Mouse (Mus musculus): ENCODE data around the gene Dstyk. TPM values are rescaled to one million over a fixed set of nuclear protein-coding genes. Genes with fewer than 3 reads are reported as not detected.

The Dstyk gene
- total and polyA plus RNA-seq, 2 experiments from 2014 or later = 6.7 to 37.6 TPM

DNA sequence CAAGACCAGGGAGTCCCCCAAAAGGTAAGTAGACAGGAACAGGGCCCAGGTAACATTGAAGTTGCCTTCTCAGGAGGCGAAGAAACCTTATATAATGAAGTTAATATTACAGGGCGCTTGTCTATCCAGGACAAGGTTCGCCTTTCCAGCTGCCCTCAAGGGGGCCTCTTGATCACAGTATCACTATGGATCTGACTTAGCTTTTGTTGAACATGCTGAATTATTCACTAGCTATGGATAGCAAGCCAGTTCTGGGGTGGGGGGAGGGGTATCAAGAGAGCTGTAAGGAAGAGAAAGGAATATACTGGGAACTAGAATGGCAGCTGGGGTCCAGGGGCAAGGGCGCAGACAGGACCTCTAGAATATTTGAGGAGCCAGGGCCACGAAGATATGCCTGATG lies 45.0 kb upstream of the Dstyk start:
- no peak for ATAC-seq (ENCODE audit: insufficient read depth, low read depth)
- Histone ChIP-seq H3K27me3 (ENCODE audit: control insufficient read depth, insufficient read depth, low read length) (no peaks in the 10 kb centered on the region), H3K9me3 (replicated peaks; ENCODE audit: control insufficient read depth, low read length) (no peaks in the 10 kb centered on the region), H3K27ac (ENCODE audit: low read depth) (no peak overlapping the region), H3K4me1 (ENCODE audit: control insufficient read depth, insufficient read depth) (peaks cover 51% of the 10 kb centered on the region), H3K4me2 (ENCODE audit: low read depth, low read length) (no peak overlapping the region), H3K36me3 (replicated peaks; ENCODE audit: control insufficient read depth, insufficient read depth, low read length) (no peaks in the 10 kb centered on the region; the same call in 1 of the 2 replicates), H3K4me3 (ENCODE audit: low read depth, low read length) (no peak overlapping the region), H3K9ac (replicated peaks; ENCODE audit: low read depth, low read length) (no peak overlapping the region)
- TF ChIP-seq EP300 (IDR thresholded peaks at IDR 0.05; ENCODE audit: low read depth) (no peak), CTCF (IDR thresholded peaks at IDR 0.05; ENCODE audit: low read depth) (no peak)
- DNase-seq (ENCODE audit: low spot score) = no peak
- 85% methylated on average over 5 of the region's 5 CpGs for WGBS

GRCm38 (mm10) chr1:132372896-132373534 lies 44.3 kb upstream of the Dstyk start:
- Histone ChIP-seq H3K27ac (ENCODE audit: low read depth) (peak overlapping the region; percentile 9; the same call in 1 of the 2 replicates), H3K27me3 (ENCODE audit: control insufficient read depth, insufficient read depth, low read length) (no peaks in the 10 kb centered on the region), H3K4me2 (ENCODE audit: low read depth, low read length) (no peak overlapping the region), H3K4me3 (ENCODE audit: low read depth, low read length) (no peak overlapping the region), H3K9me3 (replicated peaks; ENCODE audit: control insufficient read depth, low read length) (no peaks in the 10 kb centered on the region), H3K9ac (replicated peaks; ENCODE audit: low read depth, low read length) (no peak overlapping the region), H3K4me1 (ENCODE audit: control insufficient read depth, insufficient read depth) (peaks cover 47% of the 10 kb centered on the region), H3K36me3 (replicated peaks; ENCODE audit: control insufficient read depth, insufficient read depth, low read length) (no peaks in the 10 kb centered on the region; the same call in none of the 2 replicates)
- DNase-seq (ENCODE audit: low spot score) (no peak), ATAC-seq (ENCODE audit: insufficient read depth, low read depth) (no peak)
- no peak for TF ChIP-seq EP300 (IDR thresholded peaks at IDR 0.05; ENCODE audit: low read depth)
- 63% methylated on average over 6 of the region's 6 CpGs for WGBS

DNA sequence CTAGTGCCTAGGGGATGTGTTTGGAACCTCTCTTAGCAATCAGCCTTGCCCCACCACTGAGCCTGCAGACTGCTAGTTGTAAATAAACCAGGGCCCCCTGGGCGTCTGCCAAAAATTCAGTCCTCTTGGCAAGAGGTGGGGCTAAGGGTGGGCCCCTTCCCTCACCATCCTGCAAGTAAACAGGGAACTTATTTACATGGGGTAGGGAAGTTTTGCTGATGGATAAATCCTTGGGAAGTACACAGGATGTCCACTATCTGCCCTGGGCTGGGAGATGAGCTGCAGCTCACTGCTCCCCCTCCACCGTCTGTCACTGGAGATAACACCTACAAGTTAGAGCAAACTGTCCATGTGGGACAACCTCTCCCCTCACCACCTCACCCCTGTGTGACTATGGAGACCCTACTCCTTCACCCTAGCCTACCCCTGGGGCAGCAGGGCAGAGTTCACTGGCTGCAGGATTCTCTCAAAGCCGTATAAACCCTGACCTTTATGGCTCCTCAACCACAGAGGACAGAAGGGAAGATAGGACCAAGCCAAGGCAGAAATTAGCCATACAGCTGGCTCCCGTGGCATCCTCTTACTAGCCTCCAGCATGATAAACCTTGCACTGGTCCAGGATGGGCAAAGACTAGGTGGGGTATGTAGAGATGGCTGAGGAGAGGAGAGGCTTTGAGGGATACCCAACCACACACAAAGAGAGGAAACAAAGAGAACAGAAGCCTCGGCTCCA lies 43.0 kb upstream of the Dstyk start:
- 16% methylated on average over 5 of the region's 5 CpGs for WGBS
- no peak overlapping the region; the same call in 1 of the 2 replicates for H3K9ac ChIP-seq (replicated peaks; ENCODE audit: low read depth, low read length)
- TF ChIP-seq CTCF (IDR thresholded peaks at IDR 0.05; ENCODE audit: low read depth) = no peak
- TF ChIP-seq EP300 (IDR thresholded peaks at IDR 0.05; ENCODE audit: low read depth) = no peak
- H3K4me3 ChIP-seq (ENCODE audit: low read depth, low read length) = no peak overlapping the region
- DNase-seq (ENCODE audit: low spot score) (peak; percentile 71), ATAC-seq (ENCODE audit: insufficient read depth, low read depth) (peak; percentile 56)
- H3K27me3 ChIP-seq (ENCODE audit: control insufficient read depth, insufficient read depth, low read length) = no peaks in the 10 kb centered on the region
- peaks cover 6% of the 10 kb centered on the region for H3K36me3 ChIP-seq (replicated peaks; ENCODE audit: control insufficient read depth, insufficient read depth, low read length)
- H3K4me1 ChIP-seq (ENCODE audit: control insufficient read depth, insufficient read depth) = peaks cover 44% of the 10 kb centered on the region
- H3K27ac ChIP-seq (ENCODE audit: low read depth) = peak overlapping the region; percentile 49
- H3K9me3 ChIP-seq (replicated peaks; ENCODE audit: control insufficient read depth, low read length) = no peaks in the 10 kb centered on the region
- H3K4me2 ChIP-seq (ENCODE audit: low read depth, low read length) = no peak overlapping the region

GRCm38 (mm10) chr1:132374873-132375244 lies 42.5 kb upstream of the Dstyk start:
- H3K27ac ChIP-seq (ENCODE audit: low read depth) = peak overlapping the region; percentile 49
- H3K4me1 ChIP-seq (ENCODE audit: control insufficient read depth, insufficient read depth) = peaks cover 44% of the 10 kb centered on the region
- H3K4me2 ChIP-seq (ENCODE audit: low read depth, low read length) = no peak overlapping the region
- H3K4me3 ChIP-seq (ENCODE audit: low read depth, low read length) = no peak overlapping the region
- no peak for ATAC-seq (ENCODE audit: insufficient read depth, low read depth)
- H3K27me3 ChIP-seq (ENCODE audit: control insufficient read depth, insufficient read depth, low read length) = no peaks in the 10 kb centered on the region
- 66% methylated on average over 3 of the region's 3 CpGs for WGBS
- H3K9me3 ChIP-seq (replicated peaks; ENCODE audit: control insufficient read depth, low read length) = no peaks in the 10 kb centered on the region
- H3K36me3 ChIP-seq (replicated peaks; ENCODE audit: control insufficient read depth, insufficient read depth, low read length) = peaks cover 11% of the 10 kb centered on the region
- H3K9ac ChIP-seq (replicated peaks; ENCODE audit: low read depth, low read length) = no peak overlapping the region
- no peak for TF ChIP-seq CTCF (IDR thresholded peaks at IDR 0.05; ENCODE audit: low read depth)
- no peak for TF ChIP-seq EP300 (IDR thresholded peaks at IDR 0.05; ENCODE audit: low read depth)
- DNase-seq (ENCODE audit: low spot score) = no peak

DNA sequence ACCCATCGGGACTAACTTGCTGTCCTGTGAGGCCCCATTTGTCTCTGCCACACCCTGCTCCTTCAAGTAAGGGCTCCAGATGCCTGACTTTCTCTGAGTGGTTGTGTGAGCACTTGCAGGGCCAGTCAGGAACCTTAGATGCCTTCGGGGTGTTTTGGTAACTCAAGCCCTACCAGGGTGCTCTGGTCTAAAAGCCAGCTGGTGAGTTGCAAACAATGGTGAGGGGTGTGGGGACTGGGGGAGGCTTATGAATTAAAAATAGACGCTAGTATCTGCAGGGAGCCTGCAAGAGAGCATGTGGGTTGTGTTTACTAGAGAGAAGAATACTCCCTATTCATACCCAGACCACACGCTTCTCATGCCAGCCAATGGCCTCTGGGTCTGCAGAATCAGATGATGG lies 42.1 kb upstream of the Dstyk start:
- DNase-seq (ENCODE audit: low spot score) = peak; percentile 25
- TF ChIP-seq CTCF (IDR thresholded peaks at IDR 0.05; ENCODE audit: low read depth) (no peak), EP300 (IDR thresholded peaks at IDR 0.05; ENCODE audit: low read depth) (no peak)
- H3K4me1 ChIP-seq (ENCODE audit: control insufficient read depth, insufficient read depth) = peaks cover 44% of the 10 kb centered on the region
- H3K9ac ChIP-seq (replicated peaks; ENCODE audit: low read depth, low read length) = no peak overlapping the region
- no peaks in the 10 kb centered on the region for H3K27me3 ChIP-seq (ENCODE audit: control insufficient read depth, insufficient read depth, low read length)
- ATAC-seq (ENCODE audit: insufficient read depth, low read depth) = no peak; the same call in 1 of the 2 replicates
- H3K4me2 ChIP-seq (ENCODE audit: low read depth, low read length) = no peak overlapping the region
- WGBS = 19% methylated on average over 4 of the region's 4 CpGs
- no peaks in the 10 kb centered on the region for H3K9me3 ChIP-seq (replicated peaks; ENCODE audit: control insufficient read depth, low read length)
- H3K27ac ChIP-seq (ENCODE audit: low read depth) = peak overlapping the region; percentile 49
- H3K36me3 ChIP-seq (replicated peaks; ENCODE audit: control insufficient read depth, insufficient read depth, low read length) = peaks cover 15% of the 10 kb centered on the region
- no peak overlapping the region for H3K4me3 ChIP-seq (ENCODE audit: low read depth, low read length)

All from heart, postnatal 0 days (tissue).